Mouse (Mus musculus) hindbrain, embryonic 14.5 days (tissue): Measurements from ENCODE around the gene Scrg1. TPM values are rescaled to one million over a fixed set of nuclear protein-coding genes. Genes with fewer than 3 reads are reported as not detected.
A peak's percentile ranks its signal among the peaks of the same experiment; 100 is the strongest.
"Not testable (repeated sequence)": the region's sequence is repeated elsewhere in the genome, so short reads cannot be mapped to it uniquely, and the experiment has no call there.

Experiments used
- ATAC-seq: fragments of 200-750 bp; cut with Nextera tagmentation; 2 replicates; pipeline ENCODE4 v1.8.0; 2017; ENCODE audit warnings: moderate number of reproducible peaks, mild to moderate bottlenecking, moderate TSS enrichment, moderate library complexity; ENCODE audit not compliant: low FRiP score
- DNase-seq: peaks from one replicate; pipeline ENCODE4 v3.0.0-alpha.2; 2015; ENCODE audit warnings: low spot score
- H3K27ac ChIP-seq: fragments of 300-500 bp; sonication (generic); 2 replicates; pipeline ENCODE4 v1.5.1; 2014; ENCODE audit warnings: mild to moderate bottlenecking, moderate library complexity
- H3K27me3 ChIP-seq: fragments of 300-500 bp; sonication (generic); 2 replicates; pipeline ENCODE4 v1.6.1; 2014; ENCODE audit warnings: mild to moderate bottlenecking, low read length, mixed read lengths; ENCODE audit not compliant: control insufficient read depth, insufficient read depth
- H3K36me3 ChIP-seq: fragments of 300-500 bp; sonication (generic); replicated peaks from 2 replicates; pipeline ENCODE4 v1.6.1; 2014; ENCODE audit not compliant: control insufficient read depth, insufficient read depth
- H3K4me1 ChIP-seq: fragments of 300-500 bp; sonication (generic); replicated peaks from 2 replicates; pipeline ENCODE4 v1.6.1; 2014; ENCODE audit warnings: antibody characterized with exemption, low read length, mixed read lengths; ENCODE audit not compliant: control insufficient read depth, insufficient read depth
- H3K4me2 ChIP-seq: fragments of 300-500 bp; sonication (generic); replicated peaks from 2 replicates; pipeline ENCODE4 v1.6.1; 2014; ENCODE audit warnings: mild to moderate bottlenecking, moderate library complexity
- H3K4me3 ChIP-seq: fragments of 300-500 bp; sonication (generic); replicated peaks from 2 replicates; pipeline ENCODE4 v1.5.1; 2014; ENCODE audit warnings: mild to moderate bottlenecking, low read length
- H3K9ac ChIP-seq: fragments of 300-500 bp; sonication (generic); 2 replicates; pipeline ENCODE4 v1.6.1; 2014
- H3K9me3 ChIP-seq: fragments of 300-500 bp; sonication (generic); 2 replicates; pipeline ENCODE4 v1.6.1; 2016; ENCODE audit warnings: low read length; ENCODE audit not compliant: control insufficient read depth
- WGBS: fragments of 180-500 bp; shearing (Covaris S2); extraction: QIAGEN DNeasy Blood & Tissue Kit; methylation state at CpG from one replicate; pipeline ENCODE4 v1.1.7; 2014; 5-methylcytosine and 5-hydroxymethylcytosine counted together
- polyA plus RNA-seq: library from polyadenylated mRNA; unstranded; fragments of >200 nt; fragmentation: Nextera tagmentation; extraction: Ambion mirVana; gene quantifications from 2 replicates; pipeline ENCODE4 v1.2.1, GENCODE M21; 2014

The Scrg1 gene
- polyA plus RNA-seq, 1 experiment from 2014 or later = 8.9 TPM

DNA sequence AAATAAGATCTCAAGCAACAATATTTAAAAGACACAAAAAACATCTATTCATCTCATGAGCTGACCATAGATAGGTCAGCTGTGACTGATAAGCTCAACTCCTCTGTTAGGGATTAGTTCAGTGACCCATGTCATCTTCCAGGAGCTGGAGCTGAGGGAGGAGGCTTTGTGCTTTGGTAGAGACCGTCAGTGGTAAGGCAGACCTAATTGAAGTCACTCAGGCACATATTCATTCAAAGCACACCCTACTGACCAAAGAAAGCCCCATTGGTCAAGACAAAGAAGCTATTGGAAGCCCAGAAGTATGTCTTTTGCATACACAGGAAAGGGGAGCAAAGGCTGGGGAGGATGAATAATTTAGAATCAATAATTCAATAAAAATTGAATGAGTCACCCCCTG lies 27.2 kb upstream of the Scrg1 start:
- no peak overlapping the region for H3K4me3 ChIP-seq
- no peaks in the 10 kb centered on the region for H3K9me3 ChIP-seq
- H3K4me1 ChIP-seq = no peaks in the 10 kb centered on the region
- 0% methylated on average over 1 of the region's 1 CpGs for WGBS
- DNase-seq = no peak
- H3K9ac ChIP-seq = no peak overlapping the region
- H3K4me2 ChIP-seq = no peak overlapping the region
- H3K36me3 ChIP-seq = no peaks in the 10 kb centered on the region
- H3K27ac ChIP-seq = no peak overlapping the region
- ATAC-seq = no peak
- H3K27me3 ChIP-seq = no peaks in the 10 kb centered on the region; the same call in 1 of the 2 replicates

DNA sequence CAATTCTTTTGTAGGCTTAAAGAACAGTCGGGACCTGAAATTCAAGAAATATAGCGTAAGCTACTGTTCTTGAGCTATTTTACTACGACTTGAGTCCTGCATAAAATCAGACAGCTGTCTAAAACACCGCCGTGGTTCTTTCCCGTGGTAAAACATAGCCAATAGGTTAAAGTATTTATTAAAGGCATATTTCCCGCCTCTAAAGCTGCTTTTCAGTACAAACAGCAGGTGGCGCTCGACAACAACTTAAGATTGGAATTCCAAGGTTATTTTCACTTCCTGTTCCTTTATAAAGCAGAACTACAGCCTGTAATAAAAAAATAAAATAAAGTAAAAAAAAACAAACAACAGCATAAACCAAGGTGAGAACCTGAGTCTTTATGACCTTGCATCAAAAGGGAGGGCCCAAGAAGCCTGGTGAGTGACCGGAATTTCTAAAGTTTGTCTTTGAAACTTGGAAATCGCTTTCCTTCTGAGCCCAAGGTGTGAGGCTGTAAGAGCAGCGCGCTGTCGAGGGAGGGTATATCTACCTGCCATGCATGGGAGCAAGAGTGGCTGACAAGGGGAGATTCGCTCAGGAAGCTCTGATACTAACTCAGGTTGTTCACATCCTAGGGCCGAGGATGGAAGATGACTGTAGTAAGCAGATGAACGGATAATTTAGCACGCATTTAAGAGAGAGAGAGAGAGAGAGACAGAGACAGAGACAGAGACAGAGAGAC lies 26.4 kb upstream of the Scrg1 start:
- peak; percentile 91 for DNase-seq
- no peak overlapping the region for H3K4me3 ChIP-seq
- no peak for ATAC-seq
- H3K36me3 ChIP-seq = no peaks in the 10 kb centered on the region
- no peaks in the 10 kb centered on the region for H3K4me1 ChIP-seq
- WGBS = 38% methylated on average over 18 of the region's 18 CpGs
- 0 out of 2 replicates have a peak overlapping the region, but pooled peaks have one; percentile 13 for H3K4me2 ChIP-seq
- no peaks in the 10 kb centered on the region for H3K9me3 ChIP-seq
- H3K9ac ChIP-seq = no peak overlapping the region
- H3K27ac ChIP-seq = no peak overlapping the region
- H3K27me3 ChIP-seq = no peaks in the 10 kb centered on the region; the same call in 1 of the 2 replicates

DNA sequence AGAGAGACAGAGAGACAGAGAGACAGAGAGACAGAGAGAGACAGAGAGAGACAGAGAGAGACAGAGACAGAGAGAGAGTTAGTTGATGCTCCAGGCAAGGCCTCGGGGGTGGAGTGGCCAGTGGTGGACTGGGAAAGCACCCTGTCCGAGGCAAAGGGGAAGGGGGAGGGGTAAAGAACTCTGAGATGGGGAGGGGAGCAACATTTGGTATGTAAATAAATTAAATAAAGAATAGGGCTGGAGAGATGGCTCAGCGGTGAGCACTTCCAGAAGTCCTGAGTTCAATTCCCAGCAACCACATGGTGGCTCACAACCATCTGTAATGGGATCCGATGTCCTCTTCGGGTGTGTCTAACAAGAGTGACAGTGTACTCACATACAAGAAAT lies 25.8 kb upstream of the Scrg1 start:
- not testable (repeated sequence) for H3K27ac ChIP-seq, ATAC-seq, H3K9me3 ChIP-seq, H3K4me1 ChIP-seq, H3K27me3 ChIP-seq, H3K4me2 ChIP-seq, H3K9ac ChIP-seq, H3K4me3 ChIP-seq, H3K36me3 ChIP-seq, DNase-seq
- WGBS = 73% methylated on average over 5 of the region's 5 CpGs

DNA sequence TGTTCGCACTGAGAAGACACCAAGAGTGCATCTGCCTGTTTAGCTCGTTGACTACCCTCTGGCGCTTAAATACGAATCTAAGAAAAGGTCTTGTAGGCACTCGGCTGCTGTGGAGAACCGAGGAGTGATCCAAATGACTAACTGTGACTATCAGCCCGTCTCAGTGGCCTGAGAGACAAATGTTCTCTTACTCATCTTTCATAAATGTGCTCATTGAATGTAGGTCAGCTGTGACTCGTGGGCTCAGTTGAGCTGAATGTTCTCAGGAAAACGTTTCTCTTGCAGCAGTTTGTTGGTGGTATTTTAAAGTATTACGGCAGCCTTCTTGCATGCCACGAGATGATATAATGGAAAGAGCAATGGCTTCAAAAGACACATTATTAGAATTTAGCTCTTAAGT lies 24.8 kb upstream of the Scrg1 start:
- DNase-seq = no peak
- 85% methylated on average over 11 of the region's 11 CpGs for WGBS

DNA sequence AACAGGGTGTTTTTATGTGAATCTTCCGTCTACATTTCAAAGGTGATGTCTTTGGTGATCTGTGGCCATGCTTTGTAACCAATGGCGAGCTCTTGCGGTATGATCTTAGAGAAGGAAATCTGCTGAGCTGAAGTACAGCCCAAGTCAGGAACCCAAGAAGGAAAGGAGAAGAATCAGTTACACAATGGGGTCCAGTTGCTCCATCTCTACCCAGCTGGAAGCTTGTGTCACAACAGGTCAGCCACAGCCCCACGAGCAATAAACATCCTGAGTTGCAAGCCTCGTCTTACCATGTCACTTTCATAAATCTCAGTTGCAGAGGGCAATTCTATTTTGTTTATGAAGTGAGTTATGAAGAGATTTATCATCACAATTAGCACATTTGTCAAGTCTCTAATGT lies 22.9 kb upstream of the Scrg1 start:
- WGBS = 84% methylated on average over 5 of the region's 5 CpGs
- no peak overlapping the region for H3K27ac ChIP-seq
- H3K4me1 ChIP-seq = no peaks in the 10 kb centered on the region
- no peaks in the 10 kb centered on the region for H3K9me3 ChIP-seq
- no peak for DNase-seq
- no peak overlapping the region for H3K9ac ChIP-seq
- ATAC-seq = no peak
- H3K4me3 ChIP-seq = no peak overlapping the region
- no peaks in the 10 kb centered on the region; the same call in 1 of the 2 replicates for H3K27me3 ChIP-seq
- H3K4me2 ChIP-seq = no peak overlapping the region
- H3K36me3 ChIP-seq = no peaks in the 10 kb centered on the region

More for the DNA sequence above, 24.8 kb upstream of the Scrg1 start:
- ATAC-seq = no peak
- Histone ChIP-seq H3K27me3 (no peaks in the 10 kb centered on the region; the same call in 1 of the 2 replicates), H3K4me2 (no peak overlapping the region), H3K4me1 (no peaks in the 10 kb centered on the region), H3K27ac (no peak overlapping the region), H3K9ac (no peak overlapping the region), H3K36me3 (no peaks in the 10 kb centered on the region), H3K4me3 (no peak overlapping the region), H3K9me3 (no peaks in the 10 kb centered on the region)

DNA sequence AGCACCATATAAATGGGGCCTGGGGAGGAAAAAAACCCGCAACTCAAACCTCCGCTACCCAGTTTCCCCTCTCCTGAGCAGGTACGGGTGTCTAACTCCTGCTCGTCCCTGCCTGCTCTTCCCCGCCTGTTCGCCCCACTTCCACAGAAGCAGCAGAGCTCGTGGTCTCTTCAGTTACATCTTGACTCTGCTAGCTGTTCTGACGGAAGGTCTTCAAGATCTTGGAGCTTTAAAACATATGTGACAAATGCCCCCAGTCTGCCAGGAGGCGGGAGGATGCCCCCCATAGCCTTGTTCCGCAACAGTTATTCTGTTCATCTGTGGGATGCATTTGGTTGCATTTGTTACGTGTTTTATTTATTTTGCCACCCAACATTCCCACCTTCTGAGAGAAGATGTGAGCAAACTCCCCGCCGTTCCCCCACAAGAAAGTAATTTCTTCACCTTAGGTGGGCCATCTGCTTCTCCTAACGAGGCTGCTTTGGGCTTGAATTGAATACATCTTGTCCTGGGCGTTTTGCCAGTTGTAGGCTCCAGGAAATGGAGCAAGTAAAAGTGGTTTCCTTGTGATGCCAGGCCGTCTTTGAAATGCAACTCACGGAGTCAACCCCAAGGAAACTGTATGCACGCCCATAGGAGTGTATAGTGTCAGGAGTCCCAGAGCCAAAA lies 19.8 kb upstream of the Scrg1 start:
- ATAC-seq (peak; percentile 43; the same call in 1 of the 2 replicates), DNase-seq (peak; percentile 60)
- Histone ChIP-seq H3K4me2 (no peak overlapping the region), H3K27ac (no peak overlapping the region), H3K9me3 (no peaks in the 10 kb centered on the region), H3K4me3 (no peak overlapping the region), H3K9ac (no peak overlapping the region), H3K27me3 (no peaks in the 10 kb centered on the region), H3K36me3 (no peaks in the 10 kb centered on the region), H3K4me1 (no peaks in the 10 kb centered on the region)
- 61% methylated on average over 18 of the region's 18 CpGs for WGBS

DNA sequence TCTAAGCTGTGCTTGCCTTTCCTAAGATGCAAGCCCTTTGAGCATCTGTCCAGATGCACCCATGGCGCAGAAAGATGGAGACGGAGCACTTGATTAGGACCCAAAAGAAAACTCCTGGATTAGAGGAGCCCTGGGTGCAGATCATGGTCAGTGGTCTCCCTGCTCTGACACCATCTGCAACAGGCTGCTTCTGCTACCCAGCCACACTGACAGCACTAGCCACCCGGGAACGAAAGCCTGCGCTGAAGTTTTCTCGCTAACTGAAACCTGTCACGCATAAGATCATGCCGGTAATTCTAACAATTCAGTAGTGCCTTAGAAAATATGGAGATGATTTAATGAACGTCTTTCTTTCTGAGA lies 19.3 kb upstream of the Scrg1 start:
- H3K4me1 ChIP-seq = no peaks in the 10 kb centered on the region
- ATAC-seq = 0 out of 2 replicates have a peak, but pooled peaks have one; percentile 31
- no peaks in the 10 kb centered on the region for H3K36me3 ChIP-seq
- no peak overlapping the region for H3K4me3 ChIP-seq
- H3K27me3 ChIP-seq = no peaks in the 10 kb centered on the region
- H3K9me3 ChIP-seq = no peaks in the 10 kb centered on the region
- no peak overlapping the region for H3K4me2 ChIP-seq
- H3K9ac ChIP-seq = no peak overlapping the region
- 77% methylated on average over 9 of the region's 9 CpGs for WGBS
- H3K27ac ChIP-seq = no peak overlapping the region
- DNase-seq = no peak

DNA sequence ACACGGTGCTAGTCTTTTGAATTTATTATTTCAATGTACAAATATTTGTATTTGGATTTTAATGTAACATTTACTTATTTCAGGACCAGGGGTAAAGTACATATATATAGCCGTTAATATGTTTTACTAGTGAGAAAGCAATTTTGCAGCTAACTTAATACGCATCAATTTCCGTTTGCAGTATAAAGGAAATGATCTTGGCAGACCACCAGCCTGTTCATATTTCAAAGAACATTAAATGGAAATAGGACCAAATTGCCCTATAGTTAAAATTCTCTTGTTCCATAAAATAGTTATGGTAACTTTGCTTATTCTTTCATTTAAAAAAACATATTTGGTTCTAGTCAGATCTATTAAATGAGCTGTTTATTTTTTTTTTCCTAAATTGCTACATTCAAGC lies 14.6 kb upstream of the Scrg1 start:
- H3K36me3 ChIP-seq = no peaks in the 10 kb centered on the region
- H3K27ac ChIP-seq = no peak overlapping the region
- no peaks in the 10 kb centered on the region for H3K4me1 ChIP-seq
- WGBS = 87% methylated on average over 4 of the region's 4 CpGs
- no peaks in the 10 kb centered on the region for H3K27me3 ChIP-seq
- no peaks in the 10 kb centered on the region for H3K9me3 ChIP-seq
- DNase-seq (no peak), ATAC-seq (no peak)
- H3K4me3 ChIP-seq = no peak overlapping the region
- no peak overlapping the region for H3K9ac ChIP-seq
- H3K4me2 ChIP-seq = no peak overlapping the region

DNA sequence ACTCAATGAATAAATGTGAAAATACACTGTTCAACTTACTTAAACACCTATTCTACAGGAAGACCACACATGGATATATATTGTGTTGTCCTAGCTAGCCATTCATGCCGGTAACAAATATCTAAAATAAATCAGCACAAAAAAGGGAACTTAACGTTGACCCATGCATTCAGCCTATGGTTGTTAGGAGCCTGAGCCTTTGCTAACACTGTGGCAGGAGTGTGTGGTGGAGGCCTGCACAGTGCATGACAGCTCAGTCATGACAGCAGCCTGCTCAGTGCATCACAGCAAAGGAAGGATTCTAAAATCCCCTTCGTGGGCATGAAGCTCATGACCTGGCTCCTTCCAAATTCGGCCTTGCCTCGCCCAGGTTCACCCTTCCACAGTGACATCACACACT lies 14.2 kb upstream of the Scrg1 start:
- H3K36me3 ChIP-seq = no peaks in the 10 kb centered on the region
- ATAC-seq (no peak), DNase-seq (no peak)
- no peaks in the 10 kb centered on the region for H3K4me1 ChIP-seq
- 88% methylated on average over 5 of the region's 5 CpGs for WGBS
- no peak overlapping the region for H3K4me2 ChIP-seq
- no peaks in the 10 kb centered on the region for H3K27me3 ChIP-seq
- no peak overlapping the region for H3K4me3 ChIP-seq
- no peak overlapping the region for H3K9ac ChIP-seq
- H3K9me3 ChIP-seq = no peaks in the 10 kb centered on the region
- H3K27ac ChIP-seq = no peak overlapping the region
